Mouse (Mus musculus): Measurements from ENCODE around the gene Foxo1. TPM values are rescaled to one million over a fixed set of nuclear protein-coding genes. Genes with fewer than 3 reads are reported as not detected.

Gene Foxo1
- polyA plus RNA-seq, 1 experiment from 2014 or later, result 8.6 TPM

- H3K27me3 ChIP-seq (ENCODE audit: insufficient read depth, low read length), result no peaks in the 10 kb centered on the region
- H3K4me1 ChIP-seq (replicated peaks; ENCODE audit: insufficient read depth, low read length), result 0 out of 2 replicates have a peak, but pooled peaks cover 4% of the 10 kb centered on the region
- no peak overlapping the region for H3K27ac ChIP-seq
- TF ChIP-seq CTCF (IDR thresholded peaks at IDR 0.05; ENCODE audit: low read depth), result no peak
- no peak overlapping the region for H3K4me3 ChIP-seq (replicated peaks; ENCODE audit: low read depth, low read length)
- WGBS, result 61% methylated on average over 5 of the region's 5 CpGs
- no peaks in the 10 kb centered on the region for H3K9me3 ChIP-seq (replicated peaks; ENCODE audit: low read length)
- DNase-seq (ENCODE audit: low spot score) (no peak), ATAC-seq (replicated peaks; ENCODE audit: low FRiP score, low read depth) (no peak)
- no peak overlapping the region for H3K9ac ChIP-seq (ENCODE audit: low read depth, low read length)
- peak overlapping the region; percentile 94 for H3K4me2 ChIP-seq (ENCODE audit: low read length)
- H3K36me3 ChIP-seq (ENCODE audit: insufficient read depth, low read length), result no peaks in the 10 kb centered on the region
Observed at GRCm38 (mm10) chr3:52271376-52271775, 3.2 kb downstream of the Foxo1 start.

GRCm38 (mm10) chr3:52272376-52272865 is 4.3 kb downstream of the Foxo1 start:
- no peaks in the 10 kb centered on the region for H3K36me3 ChIP-seq (ENCODE audit: insufficient read depth, low read length)
- H3K9me3 ChIP-seq (replicated peaks; ENCODE audit: low read length), result no peaks in the 10 kb centered on the region
- no peak for TF ChIP-seq CTCF (IDR thresholded peaks at IDR 0.05; ENCODE audit: low read depth)
- no peak for DNase-seq (ENCODE audit: low spot score)
- no peak for ATAC-seq (replicated peaks; ENCODE audit: low FRiP score, low read depth)
- 0 out of 2 replicates have a peak, but pooled peaks cover 4% of the 10 kb centered on the region for H3K4me1 ChIP-seq (replicated peaks; ENCODE audit: insufficient read depth, low read length)
- H3K4me3 ChIP-seq (replicated peaks; ENCODE audit: low read depth, low read length), result no peak overlapping the region
- H3K4me2 ChIP-seq (ENCODE audit: low read length), result peak overlapping the region; percentile 94; the same call in 1 of the 2 replicates
- no peak overlapping the region for H3K9ac ChIP-seq (ENCODE audit: low read depth, low read length)
- 76% methylated on average over 8 of the region's 8 CpGs for WGBS
- no peaks in the 10 kb centered on the region for H3K27me3 ChIP-seq (ENCODE audit: insufficient read depth, low read length)
- no peak overlapping the region for H3K27ac ChIP-seq

- Histone ChIP-seq H3K4me3 (replicated peaks; ENCODE audit: low read depth, low read length) (no peak overlapping the region), H3K4me2 (ENCODE audit: low read length) (no peak overlapping the region), H3K9ac (ENCODE audit: low read depth, low read length) (no peak overlapping the region), H3K36me3 (ENCODE audit: insufficient read depth, low read length) (no peaks in the 10 kb centered on the region), H3K27ac (no peak overlapping the region), H3K4me1 (replicated peaks; ENCODE audit: insufficient read depth, low read length) (0 out of 2 replicates have a peak, but pooled peaks cover 4% of the 10 kb centered on the region), H3K9me3 (replicated peaks; ENCODE audit: low read length) (no peaks in the 10 kb centered on the region), H3K27me3 (ENCODE audit: insufficient read depth, low read length) (no peaks in the 10 kb centered on the region)
- TF ChIP-seq CTCF (IDR thresholded peaks at IDR 0.05; ENCODE audit: low read depth), result no peak
- no peak for DNase-seq (ENCODE audit: low spot score)
- ATAC-seq (replicated peaks; ENCODE audit: low FRiP score, low read depth), result no peak
Observed at GRCm38 (mm10) chr3:52274475-52274874, 6.3 kb downstream of the Foxo1 start.

GRCm38 (mm10) chr3:52275037-52275555 is 7.0 kb downstream of the Foxo1 start:
- Histone ChIP-seq H3K27ac (no peak overlapping the region), H3K9me3 (replicated peaks; ENCODE audit: low read length) (no peaks in the 10 kb centered on the region), H3K4me1 (replicated peaks; ENCODE audit: insufficient read depth, low read length) (0 out of 2 replicates have a peak, but pooled peaks cover 4% of the 10 kb centered on the region), H3K4me3 (replicated peaks; ENCODE audit: low read depth, low read length) (no peak overlapping the region), H3K4me2 (ENCODE audit: low read length) (no peak overlapping the region), H3K9ac (ENCODE audit: low read depth, low read length) (no peak overlapping the region), H3K36me3 (ENCODE audit: insufficient read depth, low read length) (no peaks in the 10 kb centered on the region), H3K27me3 (ENCODE audit: insufficient read depth, low read length) (no peaks in the 10 kb centered on the region)
- WGBS, result 90% methylated on average over 9 of the region's 9 CpGs
- DNase-seq (ENCODE audit: low spot score) (no peak), ATAC-seq (replicated peaks; ENCODE audit: low FRiP score, low read depth) (no peak)
- TF ChIP-seq CTCF (IDR thresholded peaks at IDR 0.05; ENCODE audit: low read depth), result no peak

- TF ChIP-seq CTCF (IDR thresholded peaks at IDR 0.05; ENCODE audit: low read depth), result no peak
- Histone ChIP-seq H3K27ac (no peak overlapping the region), H3K36me3 (ENCODE audit: insufficient read depth, low read length) (no peaks in the 10 kb centered on the region), H3K4me2 (ENCODE audit: low read length) (no peak overlapping the region), H3K4me3 (replicated peaks; ENCODE audit: low read depth, low read length) (no peak overlapping the region), H3K4me1 (replicated peaks; ENCODE audit: insufficient read depth, low read length) (no peaks in the 10 kb centered on the region), H3K9me3 (replicated peaks; ENCODE audit: low read length) (no peaks in the 10 kb centered on the region), H3K9ac (ENCODE audit: low read depth, low read length) (no peak overlapping the region), H3K27me3 (ENCODE audit: insufficient read depth, low read length) (no peaks in the 10 kb centered on the region)
- 81% methylated on average over 1 of the region's 1 CpGs for WGBS
- DNase-seq (ENCODE audit: low spot score), result no peak
- no peak for ATAC-seq (replicated peaks; ENCODE audit: low FRiP score, low read depth)
Observed at GRCm38 (mm10) chr3:52280681-52281080, 12.5 kb downstream of the Foxo1 start.

GRCm38 (mm10) chr3:52281882-52282281 is 13.7 kb downstream of the Foxo1 start:
- 60% methylated on average over 3 of the region's 3 CpGs for WGBS
- no peaks in the 10 kb centered on the region for H3K9me3 ChIP-seq (replicated peaks; ENCODE audit: low read length)
- no peak for ATAC-seq (replicated peaks; ENCODE audit: low FRiP score, low read depth)

GRCm38 (mm10) chr3:52282369-52282768 is 14.2 kb downstream of the Foxo1 start:
- 35% methylated on average over 2 of the region's 2 CpGs for WGBS
- Histone ChIP-seq H3K4me2 (ENCODE audit: low read length) (no peak overlapping the region), H3K4me3 (replicated peaks; ENCODE audit: low read depth, low read length) (no peak overlapping the region), H3K9ac (ENCODE audit: low read depth, low read length) (no peak overlapping the region), H3K4me1 (replicated peaks; ENCODE audit: insufficient read depth, low read length) (no peaks in the 10 kb centered on the region), H3K36me3 (ENCODE audit: insufficient read depth, low read length) (no peaks in the 10 kb centered on the region), H3K27me3 (ENCODE audit: insufficient read depth, low read length) (no peaks in the 10 kb centered on the region), H3K27ac (no peak overlapping the region), H3K9me3 (replicated peaks; ENCODE audit: low read length) (no peaks in the 10 kb centered on the region)
- no peak for ATAC-seq (replicated peaks; ENCODE audit: low FRiP score, low read depth)
- TF ChIP-seq CTCF (IDR thresholded peaks at IDR 0.05; ENCODE audit: low read depth), result no peak
- peak; percentile 39 for DNase-seq (ENCODE audit: low spot score)

More at GRCm38 (mm10) chr3:52281882-52282281, 13.7 kb downstream of the Foxo1 start:
- Histone ChIP-seq H3K4me3 (replicated peaks; ENCODE audit: low read depth, low read length) (no peak overlapping the region), H3K27me3 (ENCODE audit: insufficient read depth, low read length) (no peaks in the 10 kb centered on the region), H3K4me1 (replicated peaks; ENCODE audit: insufficient read depth, low read length) (no peaks in the 10 kb centered on the region), H3K4me2 (ENCODE audit: low read length) (no peak overlapping the region), H3K36me3 (ENCODE audit: insufficient read depth, low read length) (no peaks in the 10 kb centered on the region), H3K9ac (ENCODE audit: low read depth, low read length) (no peak overlapping the region), H3K27ac (no peak overlapping the region)
- TF ChIP-seq CTCF (IDR thresholded peaks at IDR 0.05; ENCODE audit: low read depth), result no peak
- DNase-seq (ENCODE audit: low spot score), result no peak

Measured in kidney, postnatal 0 days (tissue).